Mouse (Mus musculus) heart, embryonic 13.5 days (tissue): ENCODE measurements around the gene Vps8. TPM values are rescaled to one million over a fixed set of nuclear protein-coding genes. Genes with fewer than 3 reads are reported as not detected.

ENCODE experiments used
- ATAC-seq: fragments of 200-750 bp; cut with Nextera tagmentation; 2 replicates; pipeline ENCODE4 v1.8.0; 2017; ENCODE audit warnings: moderate TSS enrichment; ENCODE audit not compliant: insufficient number of reproducible peaks, low FRiP score, low TSS enrichment; ENCODE audit errors: extremely low read depth
- H3K27ac ChIP-seq: fragments of 300-500 bp; sonication (generic); replicated peaks from 2 replicates; pipeline ENCODE4 v1.5.1; 2015; ENCODE audit warnings: moderate library complexity, mild to moderate bottlenecking, inconsistent platforms
- H3K27me3 ChIP-seq: fragments of 300-500 bp; sonication (generic); replicated peaks from 2 replicates; pipeline ENCODE4 v1.6.1; 2015; ENCODE audit warnings: mild to moderate bottlenecking, inconsistent platforms
- H3K36me3 ChIP-seq: fragments of 300-500 bp; sonication (generic); 2 replicates; pipeline ENCODE4 v1.6.1; 2015; ENCODE audit warnings: mild to moderate bottlenecking, inconsistent platforms
- H3K4me1 ChIP-seq: fragments of 300-500 bp; sonication (generic); 2 replicates; pipeline ENCODE4 v1.6.1; 2015; ENCODE audit warnings: inconsistent platforms
- H3K4me2 ChIP-seq: fragments of 300-500 bp; sonication (generic); 2 replicates; pipeline ENCODE4 v1.6.1; 2015; ENCODE audit warnings: inconsistent platforms, mild to moderate bottlenecking, moderate library complexity
- H3K4me3 ChIP-seq: fragments of 300-500 bp; sonication (generic); 2 replicates; pipeline ENCODE4 v1.5.1; 2015; ENCODE audit warnings: moderate library complexity, mild to moderate bottlenecking, inconsistent platforms
- H3K9ac ChIP-seq: fragments of 300-500 bp; sonication (generic); 2 replicates; pipeline ENCODE4 v1.6.1; 2015; ENCODE audit warnings: inconsistent platforms, mild to moderate bottlenecking, moderate library complexity
- H3K9me3 ChIP-seq: fragments of 300-500 bp; sonication (generic); 2 replicates; pipeline ENCODE4 v1.6.1; 2016; ENCODE audit warnings: inconsistent platforms
- WGBS: fragments of 180-500 bp; shearing (Covaris S2); methylation state at CpG from one replicate; pipeline ENCODE4 v1.1.7; 2015; ENCODE audit warnings: mixed read lengths; 5-methylcytosine and 5-hydroxymethylcytosine counted together
- polyA plus RNA-seq: library from polyadenylated mRNA; unstranded; fragments of >200 nt; fragmentation: Nextera tagmentation; extraction: Ambion mirVana; gene quantifications from 2 replicates; pipeline ENCODE4 v1.2.1, GENCODE M21; 2015

Vps8 gene
- polyA plus RNA-seq, 1 experiment from 2014 or later: 18.9 TPM

DNA sequence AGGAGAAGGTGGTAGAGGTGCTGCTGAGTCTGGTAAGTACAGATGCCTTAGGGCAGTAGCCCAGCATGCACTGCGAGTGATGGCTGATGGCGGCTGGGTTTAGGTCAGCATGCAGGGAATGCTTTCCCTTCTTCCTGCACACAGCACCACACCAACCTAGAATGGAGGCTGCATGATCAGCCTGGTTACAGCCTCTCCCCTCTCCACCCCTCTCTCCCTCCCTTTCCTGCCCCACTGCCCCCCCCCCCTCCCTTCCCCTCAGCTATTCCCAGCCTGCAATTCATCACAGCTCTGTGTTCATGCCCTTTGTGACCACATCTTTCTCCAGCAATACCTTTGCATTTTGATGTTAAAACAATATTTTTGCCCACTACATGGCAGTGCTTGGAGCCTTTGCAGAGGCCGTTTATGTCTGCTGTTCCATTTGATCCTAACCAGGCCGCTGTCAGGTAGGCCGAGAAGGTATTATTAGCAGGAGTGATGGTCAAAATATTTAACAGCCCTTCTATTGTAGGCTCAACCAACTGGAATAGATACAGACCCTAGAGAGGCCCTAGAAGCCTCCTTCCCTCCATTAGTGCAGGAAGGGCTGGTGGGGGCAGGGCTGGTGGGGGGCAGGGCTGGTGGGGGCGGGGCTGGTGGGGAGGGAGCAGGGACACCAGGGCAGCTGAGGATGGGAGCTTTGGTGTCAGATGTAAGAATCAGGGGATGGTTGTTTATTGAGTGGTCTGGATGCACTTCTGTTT, 17.5 kb upstream of the Vps8 start:
- H3K4me1 ChIP-seq: peaks cover 33% of the 10 kb centered on the region
- peak overlapping the region; percentile 42 for H3K27ac ChIP-seq
- WGBS: 39% methylated on average over 6 of the region's 6 CpGs

DNA sequence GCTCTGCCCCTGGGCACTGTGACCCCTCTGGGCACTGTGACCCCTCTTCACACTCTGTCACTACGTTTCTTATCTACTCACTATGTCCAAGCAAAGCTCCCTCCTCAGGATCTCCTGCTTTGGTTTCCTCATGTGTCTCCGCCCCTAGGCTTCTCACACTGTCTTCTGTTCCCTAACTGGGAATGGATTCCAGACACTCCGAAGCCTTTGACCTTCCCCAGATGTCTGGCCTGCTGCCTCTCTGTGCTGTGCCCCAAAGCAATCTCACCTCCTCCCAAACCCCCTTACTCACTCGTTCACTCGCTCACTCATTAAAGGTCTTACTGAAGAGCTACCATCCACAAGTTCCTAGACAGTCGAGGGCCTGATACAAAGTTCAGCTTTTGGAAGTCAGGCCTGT, 16.8 kb upstream of the Vps8 start:
- WGBS: 34% methylated on average over 6 of the region's 6 CpGs
- H3K9ac ChIP-seq: no peak overlapping the region
- H3K36me3 ChIP-seq: no peaks in the 10 kb centered on the region
- H3K27me3 ChIP-seq: 0 out of 2 replicates have a peak, but pooled peaks cover 4% of the 10 kb centered on the region
- H3K9me3 ChIP-seq: no peaks in the 10 kb centered on the region
- peaks cover 33% of the 10 kb centered on the region for H3K4me1 ChIP-seq
- H3K4me3 ChIP-seq: no peak overlapping the region
- H3K4me2 ChIP-seq: no peak overlapping the region
- H3K27ac ChIP-seq: peak overlapping the region; percentile 42
- no peak for ATAC-seq

More for the DNA sequence above, 17.5 kb upstream of the Vps8 start:
- H3K4me3 ChIP-seq: no peak overlapping the region
- no peaks in the 10 kb centered on the region for H3K9me3 ChIP-seq
- no peak overlapping the region for H3K4me2 ChIP-seq
- no peak overlapping the region for H3K9ac ChIP-seq
- no peak for ATAC-seq
- no peaks in the 10 kb centered on the region for H3K36me3 ChIP-seq
- 0 out of 2 replicates have a peak, but pooled peaks cover 4% of the 10 kb centered on the region for H3K27me3 ChIP-seq

GRCm38 (mm10) chr16:21411779-21412178, 11.1 kb upstream of the Vps8 start:
- no peaks in the 10 kb centered on the region for H3K36me3 ChIP-seq
- H3K9me3 ChIP-seq: no peaks in the 10 kb centered on the region
- no peaks in the 10 kb centered on the region for H3K4me1 ChIP-seq
- no peak overlapping the region for H3K27ac ChIP-seq
- no peak overlapping the region for H3K4me2 ChIP-seq
- no peak overlapping the region for H3K9ac ChIP-seq
- H3K4me3 ChIP-seq: no peak overlapping the region
- H3K27me3 ChIP-seq: no peaks in the 10 kb centered on the region
- no peak for ATAC-seq

- 20% methylated on average over 8 of the region's 8 CpGs for WGBS
- H3K4me2 ChIP-seq: no peak overlapping the region
- H3K4me1 ChIP-seq: 0 out of 2 replicates have a peak, but pooled peaks cover 3% of the 10 kb centered on the region
- H3K4me3 ChIP-seq: no peak overlapping the region
- H3K9me3 ChIP-seq: no peaks in the 10 kb centered on the region
- H3K36me3 ChIP-seq: no peaks in the 10 kb centered on the region
- ATAC-seq: peak; percentile 68
- no peak overlapping the region for H3K9ac ChIP-seq
- H3K27me3 ChIP-seq: no peaks in the 10 kb centered on the region
- H3K27ac ChIP-seq: no peak overlapping the region
Observed at GRCm38 (mm10) chr16:21412593-21413047, 10.3 kb upstream of the Vps8 start.

GRCm38 (mm10) chr16:21413819-21414218, 9.1 kb upstream of the Vps8 start:
- Histone ChIP-seq H3K27me3 (no peaks in the 10 kb centered on the region), H3K9me3 (no peaks in the 10 kb centered on the region), H3K4me1 (0 out of 2 replicates have a peak, but pooled peaks cover 3% of the 10 kb centered on the region), H3K4me3 (no peak overlapping the region), H3K36me3 (no peaks in the 10 kb centered on the region), H3K4me2 (no peak overlapping the region), H3K27ac (no peak overlapping the region), H3K9ac (no peak overlapping the region)
- ATAC-seq: no peak
- WGBS: 56% methylated on average over 3 of the region's 3 CpGs

DNA sequence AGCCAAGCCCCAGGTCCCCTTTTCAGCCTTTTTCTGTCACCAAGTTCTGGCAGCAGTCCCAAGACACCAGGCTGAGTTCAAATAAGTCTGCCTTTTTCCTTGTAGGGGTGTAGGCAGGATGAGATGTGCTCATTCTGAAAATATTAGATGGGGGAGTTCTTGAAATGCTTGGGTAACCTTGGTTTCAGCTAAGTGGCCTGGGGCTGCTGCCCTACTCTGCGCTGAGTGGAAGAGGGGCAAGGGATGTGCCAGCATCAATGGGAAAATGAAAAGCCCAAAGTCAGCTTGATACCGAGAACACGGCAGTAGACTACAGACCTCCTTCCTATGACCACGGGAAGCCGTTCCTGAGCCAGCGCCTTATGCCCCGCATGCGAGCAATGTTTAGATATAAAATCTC, 7.8 kb upstream of the Vps8 start:
- no peak overlapping the region for H3K27ac ChIP-seq
- no peaks in the 10 kb centered on the region for H3K27me3 ChIP-seq
- no peaks in the 10 kb centered on the region for H3K36me3 ChIP-seq
- 0 out of 2 replicates have a peak, but pooled peaks cover 3% of the 10 kb centered on the region for H3K4me1 ChIP-seq
- no peak for ATAC-seq
- no peaks in the 10 kb centered on the region for H3K9me3 ChIP-seq
- no peak overlapping the region for H3K4me2 ChIP-seq
- WGBS: 88% methylated on average over 8 of the region's 8 CpGs
- no peak overlapping the region for H3K9ac ChIP-seq
- H3K4me3 ChIP-seq: no peak overlapping the region

DNA sequence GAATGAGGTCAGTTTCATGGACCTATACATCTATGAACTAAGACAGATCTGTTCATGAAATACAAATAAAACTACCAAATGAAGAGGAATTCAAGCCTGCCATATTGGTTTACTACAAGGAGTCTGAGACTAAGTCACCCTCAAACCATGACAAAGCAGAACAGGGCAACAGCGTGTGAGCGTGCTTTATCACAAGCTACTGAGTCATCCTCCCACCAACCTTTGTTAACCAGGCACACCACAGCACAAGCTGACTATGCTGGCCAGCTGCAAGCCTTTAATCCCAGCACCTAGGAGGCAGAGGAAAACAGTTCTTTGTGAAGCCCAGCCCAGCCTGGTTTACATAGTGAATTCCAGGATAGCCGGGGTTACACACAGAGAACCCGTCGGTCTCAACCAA, 4.9 kb upstream of the Vps8 start:
- Histone ChIP-seq H3K9ac (no peak overlapping the region), H3K27me3 (no peaks in the 10 kb centered on the region), H3K4me1 (peaks cover 15% of the 10 kb centered on the region), H3K4me2 (no peak overlapping the region), H3K4me3 (no peak overlapping the region), H3K36me3 (no peaks in the 10 kb centered on the region), H3K27ac (no peak overlapping the region), H3K9me3 (no peaks in the 10 kb centered on the region)
- peak; percentile 53; the same call in 1 of the 2 replicates for ATAC-seq
- whole genome bisulfite sequencing: 54% methylated on average over 5 of the region's 5 CpGs

- Histone ChIP-seq H3K9ac (peak overlapping the region; percentile 94), H3K9me3 (no peaks in the 10 kb centered on the region), H3K27ac (peak overlapping the region; percentile 87), H3K4me1 (peaks cover 25% of the 10 kb centered on the region), H3K4me3 (peak overlapping the region; percentile 78), H3K4me2 (peak overlapping the region; percentile 91), H3K27me3 (no peaks in the 10 kb centered on the region), H3K36me3 (no peaks in the 10 kb centered on the region)
- WGBS: 1% methylated on average over 10 of the region's 10 CpGs
- peak; percentile 63 for ATAC-seq
Observed at GRCm38 (mm10) chr16:21423546-21423910, 610 bp downstream of the Vps8 start.

DNA sequence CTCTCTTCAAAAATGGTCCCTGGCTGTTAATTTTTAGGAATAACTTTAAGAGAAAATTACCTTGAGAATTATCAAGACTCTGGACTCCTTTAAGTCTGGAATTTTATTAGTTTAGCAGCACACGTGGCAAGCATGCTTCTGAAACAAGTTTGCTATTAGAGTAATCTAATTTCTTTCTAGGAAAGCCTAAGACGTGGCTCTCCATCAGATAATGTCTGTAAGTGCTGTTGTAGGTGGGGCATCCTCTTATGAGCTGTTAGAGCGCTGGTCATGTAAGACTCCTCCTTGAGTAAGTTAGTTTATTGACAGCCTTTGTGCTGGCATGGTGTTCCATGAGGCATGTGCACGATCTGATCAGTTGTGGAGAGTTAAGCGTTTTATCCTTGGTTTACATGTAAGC, 5.2 kb downstream of the Vps8 start:
- Histone ChIP-seq H3K4me1 (peaks cover 13% of the 10 kb centered on the region), H3K27ac (no peak overlapping the region), H3K36me3 (peaks cover 8% of the 10 kb centered on the region), H3K27me3 (no peaks in the 10 kb centered on the region), H3K4me2 (no peak overlapping the region), H3K9me3 (peaks cover 4% of the 10 kb centered on the region; the same call in 1 of the 2 replicates), H3K4me3 (no peak overlapping the region), H3K9ac (no peak overlapping the region)
- no peak for ATAC-seq
- WGBS: 75% methylated on average over 5 of the region's 5 CpGs

DNA sequence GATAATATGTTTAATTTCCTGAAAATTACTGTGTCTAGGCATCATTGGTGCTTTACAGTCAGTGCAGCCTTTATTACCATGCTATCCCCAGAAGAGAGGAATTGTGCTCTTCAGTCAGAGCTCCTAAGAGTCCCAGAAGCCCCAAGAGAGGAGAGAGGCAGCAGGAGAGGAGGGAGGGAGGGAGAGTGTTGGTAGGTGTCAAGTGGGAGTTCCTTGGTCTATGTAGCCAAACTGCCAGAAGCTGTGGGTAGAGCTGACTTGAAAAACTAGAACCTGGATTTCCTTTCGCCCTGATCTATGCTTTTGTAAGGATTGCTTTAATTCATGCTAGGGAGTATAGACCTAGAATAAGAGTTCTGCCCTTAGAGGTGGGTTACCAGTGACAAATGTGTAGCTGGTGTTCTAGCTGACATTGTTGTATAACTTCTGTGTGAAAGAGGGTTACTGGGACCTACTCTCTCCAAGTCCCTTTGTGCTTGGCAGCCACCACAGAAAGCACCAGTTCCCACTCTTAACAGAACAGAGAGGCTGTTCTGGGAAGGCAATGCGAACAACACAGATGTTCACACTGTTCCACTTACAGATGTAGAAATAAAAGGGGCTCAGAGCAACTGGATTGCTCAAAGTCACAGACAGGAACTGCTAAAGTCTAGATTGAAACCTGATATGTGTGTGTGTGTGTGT, 7.6 kb downstream of the Vps8 start:
- Histone ChIP-seq H3K4me2 (no peak overlapping the region), H3K27ac (no peak overlapping the region), H3K9ac (no peak overlapping the region), H3K4me3 (no peak overlapping the region), H3K9me3 (peaks cover 4% of the 10 kb centered on the region; the same call in 1 of the 2 replicates), H3K4me1 (no peaks in the 10 kb centered on the region), H3K27me3 (no peaks in the 10 kb centered on the region), H3K36me3 (peaks cover 16% of the 10 kb centered on the region)
- WGBS: 79% methylated on average over 2 of the region's 2 CpGs
- ATAC-seq: no peak

GRCm38 (mm10) chr16:21431614-21432013, 8.7 kb downstream of the Vps8 start:
- no peak for ATAC-seq
- Histone ChIP-seq H3K9me3 (peaks cover 4% of the 10 kb centered on the region; the same call in 1 of the 2 replicates), H3K4me3 (no peak overlapping the region), H3K27ac (no peak overlapping the region), H3K36me3 (peaks cover 24% of the 10 kb centered on the region), H3K9ac (no peak overlapping the region), H3K4me1 (no peaks in the 10 kb centered on the region), H3K4me2 (no peak overlapping the region), H3K27me3 (no peaks in the 10 kb centered on the region)
- 83% methylated on average over 3 of the region's 3 CpGs for WGBS
